Mouse (Mus musculus): Measurements from ENCODE around the gene Gldc. TPM values are rescaled to one million over a fixed set of nuclear protein-coding genes. Genes with fewer than 3 reads are reported as not detected.

Gene Gldc
- polyA plus RNA-seq, 2 experiments from 2014 or later, result 0.15 to 0.23 TPM

DNA sequence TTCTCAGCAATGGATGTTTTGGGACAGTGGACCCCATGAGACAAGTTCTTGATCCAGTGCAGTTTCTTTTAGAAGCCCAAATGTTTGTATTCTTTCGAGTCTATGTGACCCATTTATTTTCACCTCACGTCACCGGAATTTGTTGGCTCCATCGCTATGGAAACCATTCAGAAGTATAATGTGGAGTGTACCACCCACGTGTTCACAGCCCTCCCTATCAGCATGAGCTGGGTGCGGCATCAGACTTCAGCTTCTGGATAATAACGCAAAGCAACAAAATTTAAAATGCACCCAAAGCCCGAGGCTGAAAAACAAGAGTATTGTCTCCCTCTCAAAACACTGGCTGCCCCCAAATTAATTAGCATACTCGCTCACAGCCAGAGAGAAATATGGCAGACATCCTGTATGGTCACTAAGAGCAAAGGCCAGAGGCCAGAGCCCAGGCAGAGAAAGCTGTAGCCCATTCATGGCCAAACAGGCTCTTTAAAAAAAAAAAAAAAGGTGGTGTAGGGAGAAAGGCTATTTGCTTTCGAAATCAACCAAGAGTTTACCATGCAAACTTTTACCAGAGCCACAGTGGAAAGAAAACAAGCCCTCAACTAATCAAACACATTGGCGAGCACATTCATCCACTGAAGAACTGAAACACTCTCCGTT, 18.1 kb downstream of the Gldc start:
- ATAC-seq, result no peak

DNA sequence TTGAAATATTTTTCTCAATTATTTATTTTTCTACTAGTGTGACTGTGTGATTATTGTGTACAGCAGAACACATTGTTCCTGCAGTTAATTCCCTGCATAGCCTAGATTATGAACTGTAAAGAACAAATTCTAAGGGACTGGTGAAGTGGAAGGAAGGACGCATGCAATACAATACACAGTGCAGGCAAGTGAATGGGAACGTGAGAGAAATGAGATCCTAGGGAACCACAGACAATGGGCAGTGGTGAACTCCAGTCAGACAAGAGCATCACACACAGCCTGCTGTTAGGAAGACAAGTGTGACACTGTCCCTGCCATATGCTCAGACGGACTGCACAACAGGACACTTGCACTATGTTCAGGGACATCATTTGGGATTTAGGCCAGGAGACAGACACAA, 21.5 kb downstream of the Gldc start:
- ATAC-seq, result no peak

DNA sequence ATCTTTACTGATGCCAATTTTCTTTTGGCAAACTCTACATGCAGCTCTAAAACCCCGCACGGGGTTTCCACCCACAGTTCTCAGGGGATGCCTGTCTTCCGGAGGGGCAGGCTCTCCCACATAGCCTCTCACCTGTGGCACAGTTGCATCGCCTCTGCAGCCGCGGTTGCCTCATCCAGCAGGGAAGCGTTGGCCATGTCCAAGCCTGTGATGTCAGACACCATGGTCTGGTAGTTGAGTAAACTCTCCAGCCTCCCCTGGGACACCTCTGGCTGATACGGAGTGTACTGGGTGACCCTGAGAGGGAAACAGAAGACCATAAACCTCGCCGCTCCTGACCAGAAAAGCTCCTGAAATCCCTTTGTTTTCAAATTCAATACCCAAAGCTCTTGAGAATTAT, 23.9 kb downstream of the Gldc start:
- ATAC-seq, result no peak

DNA sequence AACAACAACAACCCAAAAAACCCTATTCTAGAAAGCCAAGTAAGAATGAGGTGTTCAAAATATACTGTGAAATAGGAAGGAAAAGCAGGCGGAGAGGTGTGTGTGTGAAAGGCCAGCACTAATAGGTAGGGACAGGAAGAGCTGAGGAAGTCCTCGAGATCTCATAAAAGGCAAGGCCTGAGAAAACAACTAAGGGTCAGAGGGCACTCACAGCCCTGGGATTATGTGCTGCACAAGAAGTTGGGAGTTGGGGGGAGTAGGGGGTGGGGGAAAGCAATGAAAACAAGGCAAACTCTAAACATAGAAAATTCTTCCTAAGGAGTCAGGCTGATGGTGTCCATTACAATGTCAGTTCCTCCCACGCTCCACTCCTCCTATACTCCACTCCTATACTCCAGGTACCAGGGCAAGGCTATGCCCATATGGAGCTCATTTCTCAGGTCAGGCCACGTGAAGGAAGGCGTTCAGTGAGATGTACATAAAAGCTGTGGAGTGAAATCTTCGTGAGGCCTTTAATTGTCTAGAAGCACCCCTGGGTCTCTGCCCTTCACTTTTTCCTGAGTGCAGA, 25.9 kb downstream of the Gldc start:
- no peak for ATAC-seq

DNA sequence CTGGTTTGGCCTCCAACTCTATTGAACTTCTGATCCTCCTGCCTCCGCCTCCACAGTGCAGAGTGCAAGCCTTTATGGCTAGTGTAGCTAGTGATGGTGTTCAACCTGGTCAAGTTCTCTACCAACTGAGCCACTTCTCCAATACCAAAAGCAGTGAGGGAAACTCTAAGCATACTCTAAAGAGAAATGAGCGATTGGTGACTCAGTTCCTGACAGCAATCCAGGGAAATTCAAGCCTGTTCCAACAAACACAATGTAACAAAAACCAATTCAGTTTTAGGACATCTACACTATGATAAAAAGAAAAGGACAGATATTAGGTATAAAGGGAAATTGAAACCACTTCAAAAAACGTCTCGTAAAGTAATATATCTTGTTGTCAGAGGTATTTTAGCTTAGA, 27.9 kb downstream of the Gldc start:
- ATAC-seq, result no peak

DNA sequence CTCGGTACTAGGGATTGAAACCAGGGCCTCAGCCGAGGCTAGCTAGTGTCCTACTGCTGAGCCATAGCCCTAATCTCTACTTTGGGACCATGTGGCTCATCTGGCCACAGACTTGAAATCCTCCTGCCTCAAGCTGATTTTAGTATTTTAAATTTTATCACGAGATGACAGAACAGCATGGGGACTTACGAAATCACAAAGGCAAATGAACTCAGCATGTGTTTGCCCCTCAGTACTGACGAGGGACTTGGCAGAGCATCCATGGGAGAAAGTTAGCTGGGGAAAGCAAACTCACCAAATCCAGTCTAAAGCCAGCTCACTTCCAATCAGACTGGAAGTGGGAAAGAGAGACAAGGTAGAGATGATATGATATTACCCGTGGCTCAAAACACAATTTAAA, 28.5 kb downstream of the Gldc start:
- no peak for ATAC-seq

DNA sequence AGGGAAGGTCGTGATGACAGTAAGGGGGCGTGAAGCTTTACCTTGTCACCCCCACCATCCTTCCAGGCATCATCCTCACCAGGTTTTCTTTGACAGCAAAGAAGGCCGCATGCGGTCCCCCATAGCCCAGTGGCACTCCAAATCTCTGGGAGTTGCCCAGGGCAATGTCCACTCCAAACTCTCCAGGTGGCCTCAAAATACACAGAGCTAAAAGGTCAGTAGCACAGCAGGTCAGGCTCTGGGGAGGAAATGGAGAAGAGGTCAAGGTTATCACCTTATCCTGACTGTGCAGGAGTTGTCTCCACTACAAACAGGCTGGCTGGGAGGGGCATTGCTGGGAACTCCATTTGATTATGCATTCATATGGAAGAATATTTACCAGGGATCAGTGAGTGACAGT, 30.1 kb downstream of the Gldc start:
- no peak for ATAC-seq

DNA sequence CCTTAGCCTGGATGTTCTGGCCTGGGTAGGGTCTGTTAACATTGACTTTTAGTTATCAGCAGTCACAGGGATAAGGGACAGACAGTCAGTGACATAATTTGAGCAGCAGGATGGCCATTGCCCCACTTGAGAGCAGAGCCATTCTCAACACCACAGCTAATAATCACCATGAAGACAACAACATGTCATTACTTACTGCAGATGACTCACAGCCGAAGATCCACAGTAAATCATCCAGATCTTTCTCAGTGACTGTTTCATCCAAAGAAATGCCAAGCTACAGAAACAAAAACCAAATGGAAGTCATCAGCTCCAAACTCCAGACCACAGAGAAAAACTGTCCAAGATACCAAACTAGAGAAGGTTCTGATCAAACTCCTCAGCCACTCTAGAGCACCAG, 38.9 kb downstream of the Gldc start:
- ATAC-seq, result no peak

DNA sequence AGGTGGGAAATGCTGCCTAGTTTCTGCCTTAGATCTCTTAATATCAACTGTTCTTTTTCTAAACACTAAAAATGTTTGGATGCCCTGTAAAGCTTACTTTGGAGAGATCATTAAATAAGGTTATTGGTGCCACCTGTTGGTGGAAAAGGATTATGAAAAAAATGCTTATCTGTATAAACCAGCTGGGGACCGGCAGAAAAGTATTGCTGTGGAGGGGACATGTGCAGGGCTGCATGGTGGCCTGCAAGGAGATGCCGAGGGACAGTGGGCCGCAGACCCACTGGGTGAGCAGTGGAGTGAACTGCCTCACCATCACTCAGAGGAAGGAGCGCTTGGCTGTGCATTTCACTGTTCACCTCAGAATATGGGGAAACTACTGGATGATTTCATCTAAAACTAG, 47.1 kb downstream of the Gldc start:
- no peak for ATAC-seq

DNA sequence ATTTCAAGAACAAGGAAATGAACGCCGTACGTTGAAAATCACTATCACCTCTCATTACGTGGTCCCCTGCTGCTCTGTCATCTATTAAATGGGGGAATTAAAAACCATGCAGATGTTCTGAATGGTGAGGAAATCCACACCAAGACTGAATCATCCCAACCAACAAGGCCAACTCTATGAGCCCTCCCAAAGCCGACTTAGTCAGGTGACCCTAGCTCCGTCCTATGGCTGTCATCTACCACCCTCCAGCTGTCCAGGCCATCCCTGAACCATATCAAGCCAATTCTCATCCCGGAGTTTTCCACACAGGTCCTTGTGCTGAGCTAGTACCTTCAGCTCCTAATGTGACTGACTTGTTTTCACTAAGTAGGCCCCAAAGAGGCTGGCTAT, 49.6 kb downstream of the Gldc start:
- no peak for ATAC-seq

DNA sequence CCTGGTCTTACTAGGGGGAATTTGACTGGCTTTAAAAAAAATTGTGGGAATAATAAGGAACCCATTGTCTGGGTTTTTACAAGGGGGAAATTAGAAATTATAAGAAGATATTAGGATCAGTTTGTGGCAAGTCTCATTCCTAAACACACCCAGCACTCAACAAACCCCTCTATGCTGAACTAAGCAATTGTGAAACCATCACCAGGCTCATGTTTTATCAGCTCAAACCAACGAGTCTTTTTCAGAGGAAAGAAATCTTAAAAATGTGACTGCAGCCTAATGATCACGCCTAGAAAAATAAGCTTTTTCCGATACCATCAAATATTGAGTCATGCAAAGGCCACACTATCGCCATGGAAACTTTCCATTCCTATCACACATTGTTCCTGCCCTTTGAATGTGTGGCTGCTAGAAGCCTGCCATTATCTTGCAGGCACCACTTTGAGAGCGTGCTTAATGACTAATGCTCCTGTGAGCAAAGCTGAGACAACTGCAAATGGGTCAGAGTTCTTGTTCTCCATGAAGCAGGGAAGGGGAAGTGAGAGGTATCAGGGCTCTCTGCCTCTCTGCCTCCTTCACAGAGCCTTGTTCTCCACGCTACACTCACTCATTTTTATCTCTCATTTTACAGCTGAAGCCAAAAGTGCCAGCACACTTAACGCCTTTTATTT, 50.1 kb downstream of the Gldc start:
- ATAC-seq, result no peak

DNA sequence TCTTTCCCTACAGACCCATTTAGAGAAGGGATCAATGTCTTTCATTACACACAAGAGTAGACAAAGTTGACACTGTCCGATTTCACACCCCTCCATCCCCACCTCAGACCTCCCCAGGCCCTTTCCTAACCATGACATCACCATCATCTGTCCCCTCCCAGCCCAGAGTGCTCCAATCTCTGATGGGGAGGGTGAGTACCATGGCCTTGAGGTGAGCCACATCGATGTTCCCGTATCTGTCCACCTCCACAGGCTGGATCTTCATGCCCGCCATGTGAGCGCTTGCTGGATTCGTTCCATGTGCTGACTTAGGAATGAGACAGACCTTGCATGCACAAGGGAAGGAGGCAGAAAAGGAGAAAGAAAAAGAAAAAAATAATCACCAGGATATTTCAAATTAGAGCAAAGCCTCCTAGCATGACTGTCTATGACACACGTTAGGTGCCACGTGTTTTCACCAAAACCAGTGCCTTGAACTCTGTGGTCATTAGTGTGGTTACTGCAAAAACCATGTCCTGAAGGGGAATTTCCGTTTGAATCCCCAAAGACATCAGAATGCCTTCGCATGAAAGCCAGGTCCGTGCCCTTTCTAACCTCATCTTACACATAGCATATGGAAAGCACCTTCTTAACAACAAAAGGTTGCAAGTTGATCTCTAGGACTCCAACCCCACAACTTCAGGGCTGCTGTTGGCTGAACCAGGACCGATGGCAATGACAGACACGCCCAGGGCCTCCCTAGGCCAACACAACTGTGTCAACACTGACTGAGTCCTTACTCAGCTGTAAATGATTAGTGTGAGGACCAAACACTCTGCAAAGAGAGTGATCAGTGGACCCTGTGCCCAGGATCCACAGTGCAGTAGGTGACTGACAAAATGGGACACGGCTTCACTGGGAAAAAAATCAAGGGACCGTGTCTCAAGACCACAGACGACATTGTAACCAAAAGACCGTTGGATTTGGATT, 56.6 kb downstream of the Gldc start:
- ATAC-seq, result no peak

DNA sequence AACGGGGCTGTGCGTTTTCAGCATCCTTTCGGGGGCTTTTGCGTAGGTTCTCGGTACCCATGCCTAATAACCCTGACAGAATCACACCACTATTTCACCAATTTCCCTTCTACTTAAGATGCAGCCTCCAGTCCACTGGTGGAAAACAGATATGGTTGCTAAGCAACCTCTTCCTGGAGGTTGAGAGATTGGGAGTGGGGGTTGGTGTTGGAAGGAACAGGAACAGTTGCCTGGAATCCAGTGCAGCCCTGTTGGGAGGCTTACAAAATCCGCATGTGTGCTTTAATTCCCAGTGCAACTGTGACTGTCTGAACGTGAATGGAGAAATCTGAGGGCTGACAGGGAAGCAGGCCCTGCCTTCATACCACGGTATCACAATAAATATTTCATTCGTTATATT, 57.5 kb downstream of the Gldc start:
- ATAC-seq, result no peak

DNA sequence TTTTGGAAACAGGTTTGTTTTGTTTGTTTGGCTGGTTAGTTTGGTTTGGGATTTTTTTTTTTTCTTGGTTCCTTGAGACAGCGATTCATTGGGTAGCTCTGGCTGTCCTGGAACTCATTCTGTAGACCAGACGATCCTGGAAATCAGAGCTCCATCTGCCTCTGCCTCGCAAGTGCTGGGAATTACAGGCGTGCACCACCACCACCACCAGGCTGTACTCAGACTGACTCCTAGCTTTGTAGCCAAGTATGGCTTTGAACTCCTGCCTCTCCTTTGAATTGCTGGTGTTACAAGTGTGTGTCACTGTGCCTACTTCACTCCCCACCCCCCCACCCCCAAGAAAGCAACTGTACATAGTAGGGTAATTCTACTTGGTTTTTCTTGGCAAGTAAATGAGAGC, 58.0 kb downstream of the Gldc start:
- ATAC-seq, result no peak

DNA sequence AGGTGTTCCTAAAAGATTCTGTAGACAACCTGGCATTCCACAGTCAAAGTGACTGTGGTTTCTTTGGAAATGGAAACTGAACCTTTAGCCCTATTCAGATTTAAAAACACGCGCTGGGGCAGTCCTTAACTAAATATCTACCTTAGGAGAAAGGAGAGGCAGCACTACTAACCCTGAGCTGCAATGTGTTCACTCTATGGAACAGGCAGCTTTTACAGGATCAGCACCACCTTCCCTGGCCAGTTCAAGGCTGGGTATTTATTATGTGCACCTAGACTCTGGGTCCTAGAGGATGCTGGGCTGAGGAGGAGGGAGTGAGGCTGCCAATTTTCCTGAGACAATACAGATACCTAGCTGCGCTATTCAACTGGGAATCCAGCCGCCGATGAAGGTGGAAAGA, 59.6 kb downstream of the Gldc start:
- no peak for ATAC-seq

DNA sequence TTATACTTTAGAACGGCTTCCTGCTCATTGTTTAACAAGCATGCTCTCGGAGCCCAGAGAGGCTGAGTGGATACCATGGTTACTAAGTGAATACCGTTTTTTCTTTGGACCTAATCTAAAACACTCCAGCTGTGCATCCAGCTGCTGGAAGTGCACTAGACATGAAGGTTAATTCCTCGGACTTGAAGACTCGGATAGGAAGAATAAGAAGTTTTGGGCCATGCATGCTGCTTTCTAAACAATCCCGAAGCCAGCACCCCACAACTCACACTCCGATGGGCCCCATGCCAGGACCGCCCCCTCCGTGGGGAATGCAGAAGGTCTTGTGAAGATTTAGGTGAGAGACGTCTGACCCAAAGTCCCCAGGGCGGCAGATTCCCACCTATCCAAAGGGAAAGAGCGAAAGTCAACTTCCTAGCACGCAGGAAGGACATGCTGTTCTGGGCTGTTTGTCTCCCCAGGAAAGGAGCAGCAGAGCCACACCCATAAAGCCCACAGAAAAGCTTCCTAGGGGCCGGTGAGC, 60.2 kb downstream of the Gldc start:
- no peak for ATAC-seq

DNA sequence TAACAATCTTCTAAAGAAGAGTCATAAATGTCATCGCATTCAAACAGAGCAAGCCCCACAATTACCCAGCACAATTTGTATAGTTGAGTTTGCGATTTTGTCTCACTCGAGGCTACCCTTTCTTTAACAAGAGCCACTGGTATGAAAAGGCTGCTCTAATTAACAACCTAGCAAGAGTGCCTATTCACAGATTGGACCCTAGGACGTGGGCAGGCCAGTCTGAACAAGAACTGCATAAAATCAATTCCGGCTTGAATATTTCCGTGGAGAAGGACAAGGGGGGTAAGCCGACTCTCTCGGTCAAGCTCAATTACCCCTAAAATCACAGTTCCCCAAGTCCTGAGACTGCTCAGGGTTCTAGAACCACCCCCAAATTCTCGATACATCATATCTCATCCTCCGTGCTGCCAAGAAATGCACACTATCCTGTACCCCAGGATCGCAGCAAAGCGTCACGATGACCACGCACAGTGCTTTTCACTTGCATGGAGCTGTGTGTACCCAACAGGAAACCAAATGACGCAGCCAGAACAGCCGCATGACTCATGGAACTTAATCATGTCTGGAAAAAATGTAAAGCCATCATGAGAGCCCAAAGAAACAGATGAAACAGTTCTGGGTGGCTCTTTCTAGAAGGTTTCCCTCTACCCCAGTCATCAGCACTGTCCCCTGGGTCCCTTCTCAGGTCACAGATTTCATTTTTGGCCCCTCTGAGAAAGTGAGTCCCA, 62.1 kb downstream of the Gldc start:
- no peak for ATAC-seq

DNA sequence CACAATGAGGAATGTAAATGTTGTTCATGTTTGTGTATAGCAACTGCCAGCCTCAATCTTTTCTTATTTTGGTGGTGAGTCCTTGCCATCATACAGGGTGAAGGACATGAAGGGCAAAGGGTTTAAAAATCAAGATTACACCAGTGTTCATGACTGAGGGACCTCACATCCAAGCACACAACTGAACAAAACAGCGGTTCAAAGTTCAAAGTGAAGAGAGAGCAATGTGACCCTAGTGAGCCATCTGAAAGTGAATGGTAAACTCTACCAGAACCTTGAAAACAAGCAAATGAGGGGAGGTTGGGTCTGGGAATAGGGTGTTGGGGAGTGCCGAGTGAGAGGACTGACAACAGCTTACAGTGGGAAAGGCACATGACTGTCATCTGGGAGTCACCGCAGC, 63.8 kb downstream of the Gldc start:
- no peak for ATAC-seq

DNA sequence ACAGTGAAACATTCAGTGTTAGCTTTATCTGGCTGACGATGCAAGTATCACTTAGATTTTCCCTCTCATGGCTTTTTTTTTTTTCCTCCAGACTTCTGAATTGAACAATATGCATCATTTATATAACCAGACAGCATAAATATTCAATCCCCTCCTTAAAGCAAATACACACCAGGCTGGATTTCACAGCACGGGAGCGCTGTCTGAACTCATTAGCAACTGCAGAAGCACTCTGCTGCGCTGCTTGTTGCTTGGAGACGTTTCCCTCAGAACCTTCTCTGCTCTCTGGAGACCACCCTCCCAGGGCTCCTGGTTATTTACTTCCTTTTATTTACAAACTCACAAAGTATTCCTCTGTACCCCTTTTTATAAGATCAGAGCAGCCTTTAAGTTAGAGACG, 66.1 kb downstream of the Gldc start:
- ATAC-seq, result no peak

DNA sequence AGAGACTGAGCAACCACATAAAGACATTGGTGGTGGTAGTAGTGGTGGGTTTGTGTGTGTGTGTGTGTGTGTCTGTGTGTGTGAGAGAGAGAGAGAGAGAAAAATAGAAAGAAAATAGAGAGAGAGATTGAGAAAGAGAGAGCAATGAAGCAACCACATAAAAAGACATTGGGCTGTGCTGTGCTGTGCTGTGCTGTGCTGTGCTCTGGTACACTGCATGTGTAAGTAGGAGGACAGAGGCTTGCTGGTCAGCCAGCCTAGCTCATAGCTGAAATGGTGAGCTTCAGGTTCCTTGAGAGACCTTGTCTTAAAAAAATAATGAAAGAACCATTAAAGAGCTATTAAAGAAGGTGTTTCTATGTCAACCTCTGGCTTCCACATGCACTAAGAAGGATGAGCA, 66.6 kb downstream of the Gldc start:
- no peak for ATAC-seq

DNA sequence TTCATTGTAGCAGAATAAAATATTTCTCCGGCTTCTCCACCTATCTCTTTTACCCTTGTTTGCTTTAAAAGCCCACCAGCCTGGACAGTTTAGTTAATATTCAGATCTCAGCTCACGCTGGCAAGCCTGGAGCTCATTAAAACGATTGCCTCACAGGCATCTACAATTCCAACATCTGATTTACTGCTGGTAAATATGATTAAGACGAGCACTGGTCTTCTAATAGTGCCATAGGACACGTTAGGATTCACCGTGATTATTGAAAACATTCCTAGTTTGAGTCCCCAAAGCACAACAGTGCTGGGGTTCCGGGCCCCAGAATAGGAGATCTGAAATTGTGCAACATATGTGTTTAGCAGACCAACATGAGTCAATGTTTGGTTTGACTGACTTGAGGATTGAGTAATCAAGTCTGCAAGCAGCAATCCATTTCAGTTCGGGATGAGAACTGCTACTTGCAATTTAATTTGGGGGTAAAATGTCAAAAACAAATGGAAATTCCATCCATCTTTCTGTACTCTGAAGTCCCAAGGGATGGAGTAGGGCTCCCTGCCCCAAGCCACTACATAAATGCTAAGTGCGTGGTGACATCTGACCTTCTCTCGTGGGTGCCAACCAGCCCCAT, 67.9 kb downstream of the Gldc start:
- ATAC-seq, result no peak

Measured in activated CD4-positive, CD25-positive, alpha-beta regulatory T cell, adult 4 months (primary cell).